Mouse (Mus musculus) thymus, postnatal 10 days (tissue): ENCODE results near the gene Emc7.

ENCODE experiments used
- DNase-seq, 2 experiments: peaks; one replicate each; pipeline ENCODE4 v3.0.0; 2021; ENCODE audit warnings: low spot score in 2 of 2

Emc7 gene

GRCm38 (mm10) chr2:112476554-112476953 is 21.8 kb downstream of the Emc7 start:
- no peak for DNase-seq

GRCm38 (mm10) chr2:112480669-112481068 is 25.9 kb downstream of the Emc7 start, which contains the start of gene Chrm5:
Chrm5 (minus strand) TSS chr2:112480769.
- DNase-seq = no peak

GRCm38 (mm10) chr2:112481564-112481963 is 26.8 kb downstream of the Emc7 start:
- peak in 1 of 2 experiments; percentile 32 for DNase-seq

GRCm38 (mm10) chr2:112482533-112483333 is 27.9 kb downstream of the Emc7 start:
- DNase-seq = no peak

GRCm38 (mm10) chr2:112483334-112483651 is 28.5 kb downstream of the Emc7 start:
- DNase-seq = no peak

- DNase-seq = no peak
Measured at GRCm38 (mm10) chr2:112484886-112485285, 30.1 kb downstream of the Emc7 start.

- DNase-seq = no peak
Measured at GRCm38 (mm10) chr2:112490483-112491196, 35.8 kb downstream of the Emc7 start.

GRCm38 (mm10) chr2:112491629-112492028 is 36.8 kb downstream of the Emc7 start:
- DNase-seq = no peak

GRCm38 (mm10) chr2:112492431-112492855 is 37.6 kb downstream of the Emc7 start:
- peak in 1 of 2 experiments; percentile 8 for DNase-seq

GRCm38 (mm10) chr2:112492856-112493538 is 38.2 kb downstream of the Emc7 start, which contains the start of gene Aven:
Aven (plus strand) TSS chr2:112492964.
- DNase-seq = peak; percentile 58 to 68

GRCm38 (mm10) chr2:112493539-112494260 is 38.9 kb downstream of the Emc7 start:
- DNase-seq = no peak

- no peak for DNase-seq
Measured at GRCm38 (mm10) chr2:112497851-112498250, 43.1 kb downstream of the Emc7 start.

- peak; percentile 40 to 68 for DNase-seq
Measured at GRCm38 (mm10) chr2:112501209-112501608, 46.4 kb downstream of the Emc7 start.

- DNase-seq = no peak
Measured at GRCm38 (mm10) chr2:112503978-112504377, 49.2 kb downstream of the Emc7 start.

- no peak for DNase-seq
Measured at GRCm38 (mm10) chr2:112506841-112507435, 52.1 kb downstream of the Emc7 start.

- DNase-seq = no peak
Measured at GRCm38 (mm10) chr2:112507444-112507843, 52.6 kb downstream of the Emc7 start.

GRCm38 (mm10) chr2:112510140-112510539 is 55.3 kb downstream of the Emc7 start:
- DNase-seq = no peak

- DNase-seq = no peak
Measured at GRCm38 (mm10) chr2:112513036-112513435, 58.2 kb downstream of the Emc7 start.

GRCm38 (mm10) chr2:112516728-112517127 is 61.9 kb downstream of the Emc7 start:
- DNase-seq = no peak

GRCm38 (mm10) chr2:112517218-112517617 is 62.4 kb downstream of the Emc7 start:
- DNase-seq = no peak

- DNase-seq = no peak
Measured at GRCm38 (mm10) chr2:112518541-112518940, 63.7 kb downstream of the Emc7 start.
